Mouse (Mus musculus) hematopoietic multipotent progenitor cell, adult 10-12 weeks (in vitro differentiated cells): Measurements from ENCODE around the gene Gm20661. TPM values are rescaled to one million over a fixed set of nuclear protein-coding genes. Genes with fewer than 3 reads are reported as not detected.

ENCODE experiments used
- polyA plus RNA-seq: library from polyadenylated mRNA; stranded (reverse); fragments of >175 nt; gene quantifications from 2 replicates; pipeline ENCODE4 v1.2.3, GENCODE M21; 2012; ENCODE audit warnings: low replicate concordance

Gm20661 gene
- 0.22 TPM in 1 of 2 replicates, not detected in the other for polyA plus RNA-seq

GRCm38 (mm10) chr9:107982681-107983346 lies at the start of gene Gm20661:
Gm20661 (plus strand) TSS chr9:107983058.

GRCm38 (mm10) chr9:107935374-107935773 lies 47.5 kb upstream of the Gm20661 start, which contains the start of gene Camkv:
Camkv (plus strand) TSS chr9:107935674.

GRCm38 (mm10) chr9:107949922-107950235 lies 33.0 kb upstream of the Gm20661 start, which contains the start of gene Traip:
Traip (plus strand) TSS chr9:107950136.

GRCm38 (mm10) chr9:107975399-107976386 lies 7.2 kb upstream of the Gm20661 start, which contains the start of gene Uba7:
Uba7 (plus strand) TSS chr9:107975505.

GRCm38 (mm10) chr9:107985131-107986119 lies 2.6 kb downstream of the Gm20661 start, which contains the start of gene Inka1:
Inka1 (minus strand) TSS chr9:107985879.

GRCm38 (mm10) chr9:107992197-107992596 lies 9.3 kb downstream of the Gm20661 start, which contains the start of gene Cdhr4:
Cdhr4 (plus strand) TSS chr9:107992497.

GRCm38 (mm10) chr9:107996049-107996448 lies 13.2 kb downstream of the Gm20661 start, which contains the start of gene Gm20662:
Gm20662 (plus strand) TSS chr9:107996349.

GRCm38 (mm10) chr9:108001922-108002770 lies 19.3 kb downstream of the Gm20661 start, which contains the start of gene Ip6k1:
Ip6k1 (plus strand) TSS chr9:108002501.

Other genes with a start within 250 kb of the Gm20661 start
- gene Rbm5, start 212.1 kb upstream of the Gm20661 start, polyA plus RNA-seq: 53.7 and 57.1 TPM in 2 replicates
- gene Rbm6, start 109.8 kb upstream of the Gm20661 start, polyA plus RNA-seq: 19.8 and 30.5 TPM in 2 replicates
- gene Mon1a, start 94.9 kb upstream of the Gm20661 start, polyA plus RNA-seq: 22.0 and 22.8 TPM in 2 replicates
- 0.63 and 3.7 TPM in 2 replicates for gene Mst1r, start 76.2 kb upstream of the Gm20661 start, polyA plus RNA-seq
- not detected in 2 replicates for gene Actl11, start 54.6 kb upstream of the Gm20661 start, polyA plus RNA-seq
- 0.03 and 0.10 TPM in 2 replicates for gene Camkv, start 47.4 kb upstream of the Gm20661 start, polyA plus RNA-seq
- 0.30 and 1.8 TPM in 2 replicates for gene Traip, start 32.9 kb upstream of the Gm20661 start, polyA plus RNA-seq
- gene Uba7, start 7.6 kb upstream of the Gm20661 start, polyA plus RNA-seq: 56.6 and 109 TPM in 2 replicates
- gene Inka1, start 2.8 kb downstream of the Gm20661 start, polyA plus RNA-seq: 11.6 and 13.4 TPM in 2 replicates
- gene Cdhr4, start 9.4 kb downstream of the Gm20661 start, polyA plus RNA-seq: 0.15 TPM in 1 of 2 replicates, not detected in the other
- 0.58 TPM in 1 of 2 replicates, not detected in the other for gene Gm20662, start 13.3 kb downstream of the Gm20661 start, polyA plus RNA-seq
- gene Ip6k1, start 19.4 kb downstream of the Gm20661 start, polyA plus RNA-seq: 163 and 228 TPM in 2 replicates
- gene Gmppb, start 66.2 kb downstream of the Gm20661 start, polyA plus RNA-seq: 4.6 and 5.8 TPM in 2 replicates
- 0.22 and 0.61 TPM in 2 replicates for gene Amigo3, start 70.1 kb downstream of the Gm20661 start, polyA plus RNA-seq
- 0.10 and 1.0 TPM in 2 replicates for gene Mst1, start 97.4 kb downstream of the Gm20661 start, polyA plus RNA-seq
- gene Rnf123, start 100.3 kb downstream of the Gm20661 start, polyA plus RNA-seq: 83.2 and 287 TPM in 2 replicates
- 50.4 and 78.3 TPM in 2 replicates for gene Apeh, start 111.5 kb downstream of the Gm20661 start, polyA plus RNA-seq
- gene Bsn, start 207.3 kb downstream of the Gm20661 start, polyA plus RNA-seq: 1.6 and 2.0 TPM in 2 replicates